Mouse (Mus musculus): Measurements from ENCODE around the gene Txlnb. TPM values are rescaled to one million over a fixed set of nuclear protein-coding genes. Genes with fewer than 3 reads are reported as not detected.
"Not testable (repeated sequence)": the region's sequence is repeated elsewhere in the genome, so short reads cannot be mapped to it uniquely, and the experiment has no call there.

The Txlnb gene
- polyA plus RNA-seq, 1 experiment from 2014 or later = 0.37 TPM

DNA sequence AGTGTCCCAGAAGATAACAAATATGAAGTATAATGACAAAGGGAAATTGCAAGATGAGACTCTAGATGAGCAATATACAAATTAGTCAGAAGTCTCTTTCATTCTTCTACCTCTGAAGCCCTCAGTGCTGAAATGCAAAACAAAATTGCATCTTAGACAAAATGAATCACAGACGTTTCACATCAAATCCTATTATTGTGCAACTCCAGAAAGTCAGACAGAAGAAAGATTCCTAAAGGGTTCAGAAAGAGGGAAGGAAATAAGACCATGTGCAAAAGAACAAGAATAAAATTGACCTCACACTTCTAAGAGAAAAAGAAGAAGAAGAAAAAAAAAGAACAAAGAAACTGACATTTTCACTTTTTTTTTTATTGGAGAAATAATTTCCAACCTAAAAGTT is 8.1 kb upstream of the Txlnb start:
- Histone ChIP-seq H3K27me3 (replicated peaks) (no peaks in the 10 kb centered on the region), H3K4me2 (no peak overlapping the region), H3K4me3 (replicated peaks) (no peak overlapping the region), H3K27ac (no peak overlapping the region), H3K9me3 (no peaks in the 10 kb centered on the region), H3K36me3 (no peaks in the 10 kb centered on the region), H3K4me1 (no peaks in the 10 kb centered on the region), H3K9ac (no peak overlapping the region)
- ATAC-seq (ENCODE audit: insufficient read depth, low FRiP score, low read depth) = no peak
- WGBS = 68% methylated on average over 1 of the region's 1 CpGs

DNA sequence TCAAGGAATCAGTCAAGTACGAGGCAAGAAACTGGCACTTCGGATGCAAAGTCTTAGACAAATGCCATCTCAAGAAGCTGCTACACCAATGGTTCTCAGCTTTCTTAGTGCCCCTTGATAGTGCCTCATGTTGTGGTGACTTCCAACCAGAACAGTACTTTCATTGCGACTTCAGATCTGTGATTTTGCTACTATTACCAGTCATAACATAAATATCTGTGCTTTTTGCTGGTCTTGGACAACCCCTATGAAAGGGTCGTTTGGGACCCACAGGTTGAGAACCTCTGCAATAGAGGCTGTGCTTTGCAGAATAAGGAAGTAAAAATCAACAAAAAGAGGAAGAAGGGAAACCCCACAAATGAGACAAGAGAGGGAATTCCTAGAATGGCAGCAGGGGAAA is 7.7 kb upstream of the Txlnb start:
- Histone ChIP-seq H3K4me3 (replicated peaks) (no peak overlapping the region), H3K27me3 (replicated peaks) (no peaks in the 10 kb centered on the region), H3K27ac (no peak overlapping the region), H3K4me1 (no peaks in the 10 kb centered on the region), H3K36me3 (no peaks in the 10 kb centered on the region), H3K9me3 (no peaks in the 10 kb centered on the region), H3K4me2 (no peak overlapping the region), H3K9ac (no peak overlapping the region)
- 80% methylated on average over 4 of the region's 4 CpGs for WGBS
- no peak for ATAC-seq (ENCODE audit: insufficient read depth, low FRiP score, low read depth)

DNA sequence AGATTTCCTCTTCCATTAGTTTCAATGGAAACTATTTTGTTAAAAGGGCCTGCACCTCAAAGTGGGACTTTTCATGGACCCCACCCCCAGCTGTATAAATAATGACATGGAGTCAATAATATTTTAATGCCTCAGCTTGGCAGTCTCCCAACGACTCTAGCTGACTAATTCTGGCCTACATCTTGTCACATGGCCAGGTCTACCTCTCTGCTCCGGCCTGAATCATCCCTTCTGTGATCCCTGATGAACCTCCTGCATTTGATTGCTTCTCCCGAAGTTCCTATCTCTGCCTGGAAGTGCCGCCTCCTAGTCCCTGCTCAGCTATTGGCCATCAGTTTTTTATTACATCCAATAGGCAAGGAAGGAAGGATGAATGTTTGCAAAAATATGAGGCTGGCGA is 2.1 kb upstream of the Txlnb start:
- H3K27ac ChIP-seq = no peak overlapping the region
- ATAC-seq (ENCODE audit: insufficient read depth, low FRiP score, low read depth) = no peak
- H3K4me2 ChIP-seq = no peak overlapping the region
- no peak overlapping the region for H3K4me3 ChIP-seq (replicated peaks)
- no peaks in the 10 kb centered on the region for H3K27me3 ChIP-seq (replicated peaks)
- H3K9me3 ChIP-seq = no peaks in the 10 kb centered on the region
- H3K36me3 ChIP-seq = no peaks in the 10 kb centered on the region
- H3K9ac ChIP-seq = no peak overlapping the region
- H3K4me1 ChIP-seq = no peaks in the 10 kb centered on the region
- WGBS = 61% methylated on average over 5 of the region's 5 CpGs

DNA sequence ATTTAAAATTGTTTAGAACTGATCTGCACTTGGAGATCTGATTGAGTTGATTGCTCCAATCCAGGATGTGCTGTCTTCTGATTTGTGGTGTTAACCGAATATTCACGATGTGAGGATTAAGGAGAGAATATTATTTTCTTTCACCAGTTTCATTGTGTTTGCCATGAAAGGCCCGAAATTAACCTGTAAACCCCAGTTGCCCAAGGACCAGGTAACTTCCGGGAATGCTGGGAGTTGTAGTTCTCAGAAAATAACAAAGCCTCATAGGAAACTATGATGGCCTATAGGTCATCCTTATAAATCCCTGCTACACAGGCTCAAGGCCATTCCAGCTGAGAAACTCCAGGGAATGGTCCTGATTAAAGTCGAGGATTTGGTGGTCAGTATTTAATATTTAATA is 1.6 kb upstream of the Txlnb start:
- Histone ChIP-seq H3K9ac (no peak overlapping the region), H3K36me3 (no peaks in the 10 kb centered on the region), H3K4me2 (no peak overlapping the region), H3K27me3 (replicated peaks) (no peaks in the 10 kb centered on the region), H3K9me3 (no peaks in the 10 kb centered on the region), H3K4me3 (replicated peaks) (no peak overlapping the region), H3K4me1 (no peaks in the 10 kb centered on the region), H3K27ac (no peak overlapping the region)
- no peak for ATAC-seq (ENCODE audit: insufficient read depth, low FRiP score, low read depth)
- 89% methylated on average over 5 of the region's 5 CpGs for WGBS

DNA sequence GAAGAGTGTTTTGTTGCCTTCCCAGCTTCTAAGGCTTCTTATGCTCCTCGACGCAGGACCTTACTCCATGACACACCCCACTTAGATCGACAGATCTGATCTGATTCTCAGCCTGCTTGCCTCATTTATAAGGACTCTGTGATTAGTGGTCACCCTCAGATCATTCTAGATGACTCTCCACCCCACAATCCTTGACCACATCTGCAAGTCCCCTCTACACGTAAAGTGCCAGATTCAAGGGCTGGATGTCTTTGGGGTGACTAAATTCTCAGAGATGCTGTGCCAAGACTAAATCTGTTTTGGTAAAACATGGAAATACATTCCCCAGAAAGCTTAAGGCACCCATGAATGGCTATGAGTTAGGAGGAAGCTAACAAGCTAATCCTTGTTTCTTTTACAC is 799 bp upstream of the Txlnb start:
- Histone ChIP-seq H3K4me2 (no peak overlapping the region), H3K36me3 (no peaks in the 10 kb centered on the region), H3K27ac (no peak overlapping the region), H3K4me3 (replicated peaks) (no peak overlapping the region), H3K4me1 (no peaks in the 10 kb centered on the region), H3K27me3 (replicated peaks) (no peaks in the 10 kb centered on the region), H3K9ac (no peak overlapping the region), H3K9me3 (no peaks in the 10 kb centered on the region)
- WGBS = 79% methylated on average over 4 of the region's 4 CpGs
- no peak for ATAC-seq (ENCODE audit: insufficient read depth, low FRiP score, low read depth)

DNA sequence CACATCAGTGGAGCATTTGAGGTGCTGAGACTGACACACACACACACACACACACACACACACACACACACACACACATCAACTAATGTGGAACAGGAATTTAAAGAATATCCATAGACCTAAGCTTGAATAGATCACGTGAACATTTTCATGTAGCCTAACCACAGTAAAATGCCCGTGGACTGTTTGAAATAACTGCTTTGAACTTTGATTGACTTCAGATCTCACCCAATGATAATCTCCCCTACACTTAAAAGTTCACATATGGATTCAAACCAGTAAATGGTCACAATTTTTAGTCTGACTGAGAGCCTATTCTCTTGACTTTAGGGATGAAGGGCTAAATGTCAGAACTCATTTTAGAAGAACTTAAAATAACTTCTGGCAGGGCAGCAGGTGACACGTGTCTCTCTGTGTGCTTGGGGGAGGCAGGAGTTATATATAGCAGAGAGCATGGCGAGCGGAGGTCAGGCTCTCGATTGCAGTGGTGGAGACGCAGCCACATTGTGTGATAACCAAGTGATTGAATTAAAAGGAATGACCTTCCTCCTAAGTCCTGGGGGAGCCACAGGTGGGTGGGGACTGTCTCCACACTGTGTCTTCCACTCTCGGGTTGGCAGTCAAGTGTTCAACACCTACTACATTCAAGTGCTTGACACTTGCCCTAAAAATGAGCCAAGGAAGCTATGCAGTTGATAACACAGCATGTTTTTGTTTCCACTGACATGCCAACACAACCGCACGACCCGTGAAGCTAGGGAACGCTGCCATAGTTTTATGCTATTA is 1.0 kb downstream of the Txlnb start:
- ATAC-seq (ENCODE audit: insufficient read depth, low FRiP score, low read depth) = no peak
- no peak overlapping the region for H3K27ac ChIP-seq

DNA sequence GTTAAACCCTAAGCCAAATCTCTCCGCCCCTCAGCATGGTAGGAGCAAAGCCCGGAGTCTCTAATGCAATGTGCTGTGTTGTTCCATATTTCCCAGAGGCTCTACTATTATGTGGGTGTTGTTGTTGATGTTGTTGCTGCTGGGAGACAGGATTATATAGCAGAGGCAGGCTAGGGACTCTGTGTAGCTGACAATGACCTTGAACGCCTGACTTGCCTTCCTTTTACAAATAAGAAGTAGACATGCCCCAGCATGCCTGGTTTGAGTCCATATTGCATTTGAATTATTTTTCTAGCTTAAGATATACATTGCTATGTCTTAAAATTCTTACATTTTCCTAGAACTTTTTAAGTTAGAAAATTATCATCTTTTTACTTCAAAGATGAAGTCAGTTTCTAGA is 1.7 kb downstream of the Txlnb start:
- Histone ChIP-seq H3K4me3 (replicated peaks) (no peak overlapping the region), H3K4me2 (no peak overlapping the region), H3K27me3 (replicated peaks) (no peaks in the 10 kb centered on the region), H3K36me3 (no peaks in the 10 kb centered on the region), H3K27ac (no peak overlapping the region), H3K9ac (no peak overlapping the region), H3K4me1 (no peaks in the 10 kb centered on the region), H3K9me3 (no peaks in the 10 kb centered on the region)
- ATAC-seq (ENCODE audit: insufficient read depth, low FRiP score, low read depth) = no peak
- 89% methylated on average over 3 of the region's 3 CpGs for WGBS

More for the DNA sequence above, 1.0 kb downstream of the Txlnb start:
- H3K4me2 ChIP-seq = no peak overlapping the region
- H3K36me3 ChIP-seq = no peaks in the 10 kb centered on the region
- H3K4me1 ChIP-seq = no peaks in the 10 kb centered on the region
- H3K27me3 ChIP-seq (replicated peaks) = no peaks in the 10 kb centered on the region
- no peak overlapping the region for H3K9ac ChIP-seq
- no peak overlapping the region for H3K4me3 ChIP-seq (replicated peaks)
- WGBS = 53% methylated on average over 12 of the region's 12 CpGs
- no peaks in the 10 kb centered on the region for H3K9me3 ChIP-seq

DNA sequence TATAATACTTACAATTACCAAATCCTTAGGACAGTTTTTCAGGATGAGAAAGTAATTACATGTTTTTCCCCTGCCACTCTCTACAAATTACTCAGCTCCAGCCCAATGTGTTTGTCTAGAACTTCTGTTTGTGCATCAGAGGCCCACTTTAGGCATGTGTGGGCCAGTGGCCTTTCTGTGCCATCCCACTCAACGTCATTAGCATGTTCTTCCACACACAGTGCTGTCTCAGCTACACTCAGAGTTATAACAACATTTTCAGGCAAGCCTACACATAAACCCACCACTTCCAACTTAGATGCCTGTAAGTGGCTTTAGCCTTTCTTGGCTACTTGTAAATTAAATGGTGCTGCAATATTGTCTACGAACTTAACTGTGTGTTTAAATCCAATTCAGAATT is 5.8 kb downstream of the Txlnb start:
- no peak overlapping the region for H3K9ac ChIP-seq
- no peaks in the 10 kb centered on the region for H3K36me3 ChIP-seq

DNA sequence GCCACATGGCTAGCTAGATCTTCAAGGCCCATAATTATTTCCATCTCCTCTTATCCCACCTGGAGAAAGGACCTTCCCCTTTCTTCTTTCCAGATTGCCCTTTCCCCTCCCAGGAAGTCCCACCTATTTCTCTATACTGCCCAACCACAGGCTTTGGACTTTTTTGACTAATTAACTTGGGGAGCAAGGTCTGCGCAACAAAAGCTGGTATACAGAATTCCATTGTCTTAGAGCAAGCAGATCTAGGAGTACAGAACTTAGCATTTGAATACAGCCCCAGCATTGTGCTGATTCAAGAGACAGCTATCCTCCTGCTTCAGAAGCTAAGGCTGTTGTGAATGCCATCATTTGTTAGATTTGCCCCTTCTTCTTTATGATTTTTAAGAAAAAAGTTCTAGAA is 12.5 kb downstream of the Txlnb start:
- H3K4me3 ChIP-seq (replicated peaks) = no peak overlapping the region
- 87% methylated on average over 1 of the region's 1 CpGs for WGBS
- H3K9ac ChIP-seq = no peak overlapping the region
- no peaks in the 10 kb centered on the region for H3K9me3 ChIP-seq
- ATAC-seq (ENCODE audit: insufficient read depth, low FRiP score, low read depth) = no peak
- no peak overlapping the region for H3K4me2 ChIP-seq
- no peak overlapping the region for H3K27ac ChIP-seq
- H3K36me3 ChIP-seq = no peaks in the 10 kb centered on the region
- no peaks in the 10 kb centered on the region for H3K27me3 ChIP-seq (replicated peaks)
- H3K4me1 ChIP-seq = no peaks in the 10 kb centered on the region

More for the DNA sequence above, 5.8 kb downstream of the Txlnb start:
- Histone ChIP-seq H3K4me1 (no peaks in the 10 kb centered on the region), H3K27ac (no peak overlapping the region), H3K27me3 (replicated peaks) (no peaks in the 10 kb centered on the region), H3K4me2 (no peak overlapping the region), H3K9me3 (no peaks in the 10 kb centered on the region), H3K4me3 (replicated peaks) (no peak overlapping the region)
- ATAC-seq (ENCODE audit: insufficient read depth, low FRiP score, low read depth) = no peak
- 79% methylated on average over 2 of the region's 2 CpGs for WGBS

DNA sequence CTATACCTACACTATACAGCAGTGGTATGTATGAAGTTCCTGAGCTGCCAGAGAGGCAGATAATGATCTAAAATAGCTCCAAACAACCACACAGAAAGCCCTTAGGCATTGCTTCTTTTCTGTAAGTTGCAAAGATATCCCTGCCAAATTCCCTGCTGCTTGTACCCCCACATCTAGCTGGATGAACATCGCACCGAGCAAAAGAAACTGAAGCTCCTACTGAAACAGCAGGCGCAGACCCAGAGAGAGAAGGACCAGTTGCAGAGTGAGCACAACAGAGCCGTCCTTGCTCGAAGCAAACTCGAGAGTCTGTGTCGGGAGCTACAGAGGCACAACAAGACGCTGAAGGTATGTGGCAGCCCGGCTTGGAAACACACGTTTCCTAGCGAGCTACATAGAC is 19.0 kb downstream of the Txlnb start:
- no peak overlapping the region for H3K9ac ChIP-seq
- H3K36me3 ChIP-seq = no peaks in the 10 kb centered on the region
- H3K4me1 ChIP-seq = no peaks in the 10 kb centered on the region
- no peak overlapping the region for H3K4me2 ChIP-seq
- 77% methylated on average over 11 of the region's 11 CpGs for WGBS
- ATAC-seq (ENCODE audit: insufficient read depth, low FRiP score, low read depth) = no peak
- H3K4me3 ChIP-seq (replicated peaks) = no peak overlapping the region
- no peak overlapping the region for H3K27ac ChIP-seq
- H3K27me3 ChIP-seq (replicated peaks) = no peaks in the 10 kb centered on the region
- H3K9me3 ChIP-seq = no peaks in the 10 kb centered on the region

DNA sequence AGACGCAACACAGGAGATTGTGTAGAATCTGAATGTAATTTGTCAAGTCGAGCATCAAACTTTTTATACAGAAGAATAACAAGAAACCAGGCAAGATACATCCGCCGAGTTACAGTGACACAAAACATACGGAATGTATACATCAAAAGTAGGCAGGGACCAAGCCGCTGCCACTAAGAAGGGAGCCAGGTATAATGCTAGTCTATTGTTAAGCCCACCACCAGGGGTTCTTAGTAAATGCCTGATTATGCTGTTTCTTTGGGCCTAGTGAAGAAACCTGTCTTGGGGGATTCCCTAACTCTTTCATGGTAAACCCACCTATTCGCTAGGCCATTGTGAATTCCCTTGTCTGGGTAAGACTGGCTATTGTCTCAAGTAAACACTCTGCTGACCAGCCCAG is 24.4 kb downstream of the Txlnb start:
- not testable (repeated sequence) for H3K36me3 ChIP-seq; H3K4me1 ChIP-seq; H3K27me3 ChIP-seq (replicated peaks); ATAC-seq (ENCODE audit: insufficient read depth, low FRiP score, low read depth); H3K4me3 ChIP-seq (replicated peaks); H3K4me2 ChIP-seq; H3K27ac ChIP-seq; H3K9me3 ChIP-seq; H3K9ac ChIP-seq
- 89% methylated on average over 7 of the region's 7 CpGs for WGBS

DNA sequence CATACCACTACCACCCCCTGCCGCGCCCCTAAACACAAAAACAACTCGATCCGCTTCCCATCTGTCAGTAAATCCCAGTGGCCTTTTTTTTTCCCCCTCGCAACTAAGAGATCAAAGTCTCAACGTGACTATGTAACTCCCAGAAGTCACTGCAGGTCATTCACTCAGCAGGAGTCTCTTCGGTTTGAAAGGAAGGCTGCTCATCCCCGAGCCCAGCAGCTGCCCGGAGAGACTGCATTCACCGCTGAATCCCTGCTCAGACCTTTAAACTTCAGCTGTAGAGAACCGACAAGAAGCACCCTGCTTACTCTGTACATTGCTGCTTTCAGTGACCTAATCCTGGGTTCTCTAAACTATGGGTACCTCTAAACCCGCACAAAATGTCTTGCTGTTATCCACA is 31.4 kb downstream of the Txlnb start:
- Histone ChIP-seq H3K27ac (no peak overlapping the region), H3K27me3 (replicated peaks) (no peaks in the 10 kb centered on the region), H3K4me2 (peak overlapping the region; percentile 37; the same call in 1 of the 2 replicates), H3K9me3 (no peaks in the 10 kb centered on the region), H3K4me1 (no peaks in the 10 kb centered on the region), H3K9ac (no peak overlapping the region), H3K36me3 (no peaks in the 10 kb centered on the region), H3K4me3 (replicated peaks) (no peak overlapping the region)
- 10% methylated on average over 12 of the region's 12 CpGs for WGBS
- no peak for ATAC-seq (ENCODE audit: insufficient read depth, low FRiP score, low read depth)

DNA sequence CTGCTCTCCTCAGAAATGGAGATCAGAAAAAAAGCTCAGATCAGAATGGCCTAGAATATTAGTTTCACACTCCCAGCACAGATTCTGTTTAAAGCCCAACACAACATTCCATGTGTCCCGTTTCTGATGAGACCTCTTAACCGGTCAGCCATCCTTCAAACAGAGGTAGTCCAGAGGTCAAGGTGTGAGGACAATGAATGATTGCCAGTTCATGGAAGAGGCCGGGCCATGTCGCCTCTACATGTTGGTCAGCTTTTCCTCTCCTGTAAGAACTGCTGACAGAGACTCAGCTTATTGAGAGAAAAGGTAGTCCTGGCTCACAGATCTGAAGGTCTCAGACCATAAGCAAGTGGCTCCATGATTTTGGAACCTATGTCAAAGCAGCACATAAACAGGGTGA is 33.2 kb downstream of the Txlnb start:
- Histone ChIP-seq H3K4me2 (no peak overlapping the region), H3K4me3 (replicated peaks) (no peak overlapping the region), H3K36me3 (no peaks in the 10 kb centered on the region), H3K9me3 (no peaks in the 10 kb centered on the region), H3K27ac (no peak overlapping the region), H3K27me3 (replicated peaks) (no peaks in the 10 kb centered on the region), H3K4me1 (no peaks in the 10 kb centered on the region), H3K9ac (no peak overlapping the region)
- no peak for ATAC-seq (ENCODE audit: insufficient read depth, low FRiP score, low read depth)
- 68% methylated on average over 4 of the region's 4 CpGs for WGBS

Data from stomach, embryonic 15.5 days (tissue).